In the genomic region with DNA sequence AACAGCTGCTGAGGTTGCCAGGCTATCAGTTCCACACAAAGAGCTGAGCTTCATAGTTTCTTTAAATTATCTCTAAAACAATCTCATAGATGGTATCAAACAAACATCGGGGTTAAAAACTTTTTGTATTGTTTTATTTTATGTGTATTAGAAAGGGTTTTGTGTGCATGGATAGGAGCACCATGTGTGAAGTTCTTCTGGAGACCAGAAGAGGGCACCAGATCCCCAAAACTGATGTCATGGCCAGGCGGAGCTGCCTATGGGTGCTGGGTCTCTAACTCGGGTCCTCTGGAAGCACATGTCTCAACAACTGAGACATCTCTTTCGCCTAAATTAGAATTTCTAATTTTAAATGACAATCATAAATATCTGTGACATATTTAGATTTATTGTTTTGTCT, we compare ENCODE assay signal across 7 mouse cellular contexts. TPM values are rescaled to one million over a fixed set of nuclear protein-coding genes. Genes with fewer than 3 reads are reported as not detected.
DNase-seq lines count a peak whose midpoint lies in the region; ATAC-seq and TF ChIP-seq lines count a peak whose summit lies in the region.

No protein-coding gene starts in this region.

- no peak overlapping the region for H3K9ac ChIP-seq in hindbrain, postnatal 0 days (replicated peaks; ENCODE audit: low read length)
- H3K9ac ChIP-seq in hindbrain, embryonic 13.5 days: no peak overlapping the region
- H3K9ac ChIP-seq in ES-Bruce4 (ENCODE audit: low read depth, poor library complexity, severe bottlenecking): no peak overlapping the region
- H3K9ac ChIP-seq in liver, embryonic 14.5 days (replicated peaks): no peak overlapping the region

- no peaks in the 10 kb centered on the region for H3K36me3 ChIP-seq in hindbrain, postnatal 0 days (ENCODE audit: insufficient read depth, low read length)
- H3K36me3 ChIP-seq in hindbrain, embryonic 13.5 days: no peaks in the 10 kb centered on the region
- no peaks in the 10 kb centered on the region for H3K36me3 ChIP-seq in ES-Bruce4 (ENCODE audit: control insufficient read depth, insufficient read depth, low read length, poor library complexity, severe bottlenecking)
- H3K36me3 ChIP-seq in liver, embryonic 14.5 days (replicated peaks; ENCODE audit: control insufficient read depth, insufficient read depth, low read depth): peaks cover 2% of the 10 kb centered on the region

- H3K4me1 ChIP-seq in hindbrain, postnatal 0 days (ENCODE audit: insufficient read depth, low read length): no peaks in the 10 kb centered on the region
- no peaks in the 10 kb centered on the region for H3K4me1 ChIP-seq in hindbrain, embryonic 13.5 days (replicated peaks)
- H3K4me1 ChIP-seq in ES-Bruce4 (ENCODE audit: control insufficient read depth, insufficient read depth, low read length): no peaks in the 10 kb centered on the region
- 0 out of 4 replicates have a peak, but pooled peaks cover 0 to 4% of the 10 kb centered on the region in 2 experiments for H3K4me1 ChIP-seq in liver, embryonic 14.5 days (replicated peaks; ENCODE audit: control insufficient read depth in 2 of 2, insufficient read depth in 2 of 2, low read length in 1 of 2)

- no peak overlapping the region for H3K27ac ChIP-seq in hindbrain, postnatal 0 days
- no peak overlapping the region for H3K27ac ChIP-seq in hindbrain, embryonic 13.5 days
- no peak overlapping the region for H3K27ac ChIP-seq in ES-Bruce4 (ENCODE audit: insufficient read depth, low read length)
- no peak overlapping the region for H3K27ac ChIP-seq in liver, embryonic 14.5 days

- ATAC-seq in hindbrain, postnatal 0 days: no peak
- ATAC-seq in hindbrain, embryonic 13.5 days (ENCODE audit: low FRiP score): no peak
- ATAC-seq in liver, embryonic 14.5 days (ENCODE audit: insufficient read depth): peak; percentile 53; the same call in 1 of the 2 replicates

- H3K4me2 ChIP-seq in hindbrain, postnatal 0 days (ENCODE audit: low read depth, low read length): no peak overlapping the region
- no peak overlapping the region for H3K4me2 ChIP-seq in hindbrain, embryonic 13.5 days
- no peak overlapping the region for H3K4me2 ChIP-seq in liver, embryonic 14.5 days (ENCODE audit: low read depth)

- peak; percentile 62 for TF ChIP-seq CTCF in hindbrain, postnatal 0 days (IDR thresholded peaks at IDR 0.05; ENCODE audit: low read depth)
- peak; percentile 68 for TF ChIP-seq CTCF in ES-Bruce4 (IDR thresholded peaks at IDR 0.05; ENCODE audit: low read depth, low read length)
- peak; percentile 89 for TF ChIP-seq CTCF in liver, embryonic 14.5 days (IDR thresholded peaks at IDR 0.05; ENCODE audit: low read depth)

- DNase-seq in hindbrain, postnatal 0 days (ENCODE audit: low spot score): peak; percentile 49
- DNase-seq in c-Kit-positive CD71-positive TER-119-positive erythroid progenitor cells, embryonic 14.5 days (ENCODE audit: low spot score): peak; percentile 55
- DNase-seq in liver, embryonic 14.5 days (ENCODE audit: low read depth in 3 of 3, low spot score in 3 of 3): no peak
- DNase-seq in thymus, postnatal 4 days: peak; percentile 59
- no peak for DNase-seq in neural tube, embryonic 10.5 days (ENCODE audit: extremely low spot score, low spot score)

- WGBS in hindbrain, postnatal 0 days: 58% methylated on average over 4 of the region's 4 CpGs
- 54% methylated on average over 4 of the region's 4 CpGs for WGBS in hindbrain, embryonic 13.5 days
- WGBS in liver, embryonic 14.5 days (ENCODE audit: insufficient replicate concordance): 36% methylated on average over 4 of the region's 4 CpGs

- TF ChIP-seq EP300 in ES-Bruce4 (IDR thresholded peaks at IDR 0.05; ENCODE audit: insufficient read depth, low read depth, low read length): no peak
- TF ChIP-seq EP300 in liver, embryonic 14.5 days (IDR thresholded peaks at IDR 0.05; ENCODE audit: low read depth): no peak

- no peaks in the 10 kb centered on the region for H3K27me3 ChIP-seq in hindbrain, postnatal 0 days (ENCODE audit: insufficient read depth, low read length)
- H3K27me3 ChIP-seq in hindbrain, embryonic 13.5 days: no peaks in the 10 kb centered on the region
- no peaks in the 10 kb centered on the region for H3K27me3 ChIP-seq in ES-Bruce4 (ENCODE audit: control insufficient read depth, insufficient read depth, low read length, poor library complexity, severe bottlenecking)
- H3K27me3 ChIP-seq in liver, embryonic 14.5 days (ENCODE audit: control insufficient read depth, insufficient read depth, low read length): no peaks in the 10 kb centered on the region

- no peaks in the 10 kb centered on the region for H3K9me3 ChIP-seq in hindbrain, postnatal 0 days (ENCODE audit: low read length)
- H3K9me3 ChIP-seq in hindbrain, embryonic 13.5 days: no peaks in the 10 kb centered on the region
- H3K9me3 ChIP-seq in ES-Bruce4 (replicated peaks; ENCODE audit: control insufficient read depth, insufficient read depth, low read length, poor library complexity, severe bottlenecking): no peaks in the 10 kb centered on the region
- H3K9me3 ChIP-seq in liver, embryonic 14.5 days (ENCODE audit: control insufficient read depth, low read length): no peaks in the 10 kb centered on the region

- TF ChIP-seq POLR2A in ES-Bruce4 (IDR thresholded peaks at IDR 0.05; ENCODE audit: insufficient read depth, low read length): no peak

- no peak overlapping the region for H3K4me3 ChIP-seq in hindbrain, postnatal 0 days (ENCODE audit: low read length)
- no peak overlapping the region for H3K4me3 ChIP-seq in hindbrain, embryonic 13.5 days
- no peak overlapping the region for H3K4me3 ChIP-seq in ES-Bruce4 (ENCODE audit: low read depth, low read length)
- H3K4me3 ChIP-seq in liver, embryonic 14.5 days (ENCODE audit: insufficient read depth in 1 of 2, low read depth in 2 of 2, low read length in 2 of 2): no peak overlapping the region

RNA-seq across cellular contexts. Expression of gene Endod1, which starts 32.9 kb away (rescaled TPM):
- 85.8 and 94.7 TPM in 2 replicates for total RNA-seq in hindbrain, postnatal 0 days (2014; rRNA removed)
- polyA plus RNA-seq in hindbrain, postnatal 0 days (2015; fragmentation: Nextera tagmentation; extraction: Ambion mirVana): 40.1 and 41.1 TPM in 2 replicates
- 13.5 and 16.5 TPM in 2 replicates for polyA plus RNA-seq in hindbrain, embryonic 13.5 days (2015; fragmentation: Nextera tagmentation; extraction: Ambion mirVana)
- polyA plus RNA-seq in ES-Bruce4 (2011; ENCODE audit: insufficient read depth, insufficient read length, low read depth, missing spikeins): 12.2 and 14.5 TPM in 2 replicates
- 18.8 and 22.3 TPM in 2 replicates for polyA plus RNA-seq in liver, embryonic 14.5 days (2012; rRNA removed)
- 41.8 and 42.3 TPM in 2 replicates for polyA plus RNA-seq in liver, embryonic 14.5 days (2014; fragmentation: Nextera tagmentation; extraction: Ambion mirVana)

Comparison
In these comparisons a context has a peak if more than half of its experiments do, and no peak if none do; other contexts are left out.
1. DNase-seq: peak in hindbrain, postnatal 0 days (single experiment), c-Kit-positive CD71-positive TER-119-positive erythroid progenitor cells, embryonic 14.5 days (single experiment) and thymus, postnatal 4 days (single experiment); none in liver, embryonic 14.5 days (0 of 3) and neural tube, embryonic 10.5 days (single experiment).
2. Peak in every context shown above with its lines, with median percentiles within 50 percentile points of each other: CTCF ChIP-seq.